Mouse (Mus musculus) kidney, adult 8-10 months (tissue): ENCODE measurements around the gene Krtap19-9b.

Experiments
- DNase-seq, 2 experiments: peaks; one replicate each; pipeline ENCODE4 v3.0.0; 2022

Krtap19-9b gene

DNA sequence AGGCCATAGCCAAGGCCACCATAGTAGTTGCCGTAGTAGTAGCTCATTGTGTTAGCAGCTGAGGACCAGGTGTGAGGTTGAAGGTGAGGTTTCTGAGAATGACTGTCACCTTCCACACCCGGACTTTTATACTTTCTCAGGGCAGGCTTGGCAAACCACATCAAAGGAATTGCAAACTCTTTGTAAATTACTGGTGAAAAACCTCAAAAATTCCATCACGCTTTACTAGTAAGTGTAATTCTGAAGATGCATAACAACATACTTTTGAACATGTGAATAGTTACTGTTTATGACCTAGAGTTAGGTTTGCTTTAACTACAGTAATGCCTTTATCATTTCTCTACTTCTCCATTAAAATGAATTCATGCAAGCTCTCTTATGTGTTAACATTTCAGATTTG is at the start of gene Krtap19-9b:
Gene Krtap19-9b (minus strand): TSS at position 101 of the 400 bp plus-strand sequence.
- DNase-seq, result no peak

DNA sequence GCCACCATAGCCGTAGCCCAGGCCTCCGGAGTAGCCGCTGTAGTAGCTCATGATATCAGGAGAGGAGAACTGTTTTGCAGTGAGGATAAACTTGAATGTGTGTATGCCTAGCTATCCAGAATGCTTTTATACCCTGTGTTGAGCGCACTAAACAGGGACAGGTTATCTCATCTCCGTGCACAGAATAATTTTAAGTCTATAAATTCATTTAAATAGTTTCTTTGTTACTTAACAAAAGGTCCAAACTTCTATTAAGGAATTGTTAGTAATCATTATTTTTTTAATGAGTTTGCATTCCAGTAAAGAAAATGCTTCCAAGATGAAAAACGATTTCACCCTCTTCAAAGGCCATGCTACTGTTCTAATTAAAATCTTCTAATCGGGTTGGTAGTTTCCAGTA is 30.7 kb upstream of the Krtap19-9b start, which contains the start of gene Krtap16-3:
Gene Krtap16-3 (minus strand): TSS at position 101 of the 400 bp plus-strand sequence.
- DNase-seq, result no peak

DNA sequence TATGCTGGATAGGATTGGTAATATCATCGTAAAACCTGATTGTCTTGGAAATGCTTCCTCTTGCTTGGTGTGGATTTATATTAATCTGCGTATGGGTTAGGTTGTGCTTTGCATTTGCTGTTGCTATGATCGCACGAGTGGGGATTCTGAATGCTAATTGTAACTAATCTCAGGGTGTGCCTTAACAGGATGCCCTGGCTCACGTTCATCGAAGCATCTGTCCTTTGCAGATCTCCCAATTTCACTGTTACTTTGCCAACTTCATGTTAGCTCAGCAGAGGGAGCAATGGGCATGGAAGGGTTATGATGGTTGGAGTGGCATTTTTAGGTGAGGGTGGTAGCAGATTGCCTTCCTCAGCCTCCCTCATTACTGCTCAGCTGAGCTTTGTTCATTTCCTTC is 9.0 kb upstream of the Krtap19-9b start:
- DNase-seq, result no peak

DNA sequence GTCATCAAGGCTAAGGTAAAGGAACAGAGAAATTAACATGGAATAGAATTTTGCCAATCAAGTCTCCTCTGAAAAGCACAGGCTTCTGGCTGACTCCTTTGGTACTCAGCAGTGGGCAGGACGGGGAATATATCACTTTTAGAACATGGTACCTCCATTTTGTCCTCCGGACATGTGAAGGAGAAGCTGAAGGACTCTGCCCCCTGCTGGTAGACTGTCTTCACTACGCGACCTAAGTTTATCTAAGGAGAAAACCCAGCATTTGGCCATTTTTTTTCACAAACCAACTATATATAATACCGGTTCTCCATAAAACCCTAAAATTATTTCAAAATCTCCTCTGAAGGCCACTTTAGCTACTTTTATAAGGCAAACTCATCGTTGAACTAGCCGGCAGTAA is 6.2 kb upstream of the Krtap19-9b start:
- peak in 1 of 2 experiments; percentile 1 for DNase-seq

DNA sequence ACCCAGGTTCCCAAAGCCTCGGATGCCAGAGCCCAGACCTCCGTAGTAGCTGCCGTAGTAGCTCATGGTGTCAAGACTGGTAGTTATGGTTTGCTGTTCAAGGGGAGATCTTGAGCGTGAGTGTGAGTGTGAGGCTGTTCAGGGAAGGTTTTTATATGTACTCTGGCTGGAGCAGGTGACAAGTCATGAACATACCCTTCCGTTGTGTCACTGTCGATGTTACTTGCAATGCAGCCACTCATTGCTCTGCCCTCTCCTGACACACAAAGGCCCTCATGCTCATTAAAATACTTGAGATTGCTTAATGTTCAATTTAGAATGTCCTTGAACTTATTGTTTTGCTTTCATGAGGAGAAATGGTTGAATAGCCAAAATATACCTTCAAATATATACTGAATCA is 35.7 kb downstream of the Krtap19-9b start, which contains the start of gene Krtap19-5:
Gene Krtap19-5 (minus strand): TSS at position 101 of the 400 bp plus-strand sequence.
- DNase-seq, result no peak

DNA sequence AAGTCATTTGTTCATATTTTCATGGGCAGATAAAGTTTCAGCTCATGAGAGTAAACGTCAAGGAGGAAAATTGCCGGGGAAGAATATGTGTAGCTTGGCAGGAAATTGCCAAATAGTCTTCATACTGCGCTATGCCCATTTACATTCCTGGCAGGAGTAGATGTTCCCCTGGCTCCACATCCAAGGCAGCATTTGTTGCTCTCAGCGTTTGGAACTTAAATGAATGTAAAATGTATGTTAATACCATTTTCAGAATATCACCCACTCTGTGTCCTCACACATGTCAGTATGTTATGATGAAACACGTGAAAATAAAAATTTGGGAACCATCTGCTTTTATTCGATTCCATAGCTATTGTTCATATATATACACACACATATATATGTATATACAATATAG is 45.2 kb downstream of the Krtap19-9b start:
- DNase-seq, result no peak

DNA sequence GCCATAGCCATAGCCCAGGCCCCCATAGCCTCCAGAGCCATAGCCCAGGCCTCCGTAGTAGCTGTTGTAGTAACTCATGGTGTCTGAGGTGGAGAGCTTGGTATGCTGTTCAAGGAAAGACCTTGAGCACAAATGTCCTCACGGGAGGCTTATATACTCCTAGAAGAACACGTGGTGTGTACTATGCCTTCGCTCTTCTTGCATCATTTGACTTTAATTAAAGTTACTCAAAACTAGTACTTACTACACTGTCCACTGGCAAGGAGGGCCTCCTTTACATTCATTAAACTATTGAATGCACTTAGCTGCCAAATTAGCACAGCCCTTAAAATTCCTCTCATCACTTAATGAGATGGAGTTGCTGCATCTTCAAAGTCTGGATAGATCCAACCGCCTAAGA is 47.1 kb downstream of the Krtap19-9b start, which contains the start of gene Krtap19-4:
Gene Krtap19-4 (minus strand): TSS at position 101 of the 400 bp plus-strand sequence.
- no peak for DNase-seq
